In the genomic region with DNA sequence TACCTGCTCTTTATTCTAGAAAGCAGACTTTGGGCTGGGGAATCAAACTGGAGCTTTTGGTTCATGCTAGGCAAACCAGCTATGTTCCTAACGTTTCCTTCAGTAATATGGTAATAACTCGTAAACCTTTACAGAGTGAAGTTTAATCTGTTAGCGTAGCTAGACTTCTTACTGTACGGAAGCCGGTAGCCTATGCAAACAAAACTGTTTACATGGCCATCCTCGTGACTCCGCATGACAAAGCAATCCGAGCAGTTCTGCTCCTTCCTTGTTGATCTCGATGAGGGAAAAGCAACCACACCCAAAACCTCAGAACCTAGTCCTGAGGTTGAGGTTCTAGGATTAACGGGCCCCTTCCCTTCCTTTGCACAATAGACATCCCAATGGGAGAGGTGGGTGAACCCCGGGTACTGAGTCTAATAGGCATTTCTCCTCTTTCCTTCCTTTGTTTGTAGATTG, we compare ENCODE assay signal across 7 mouse cellular contexts. TPM values are rescaled to one million over a fixed set of nuclear protein-coding genes. Genes with fewer than 3 reads are reported as not detected.
DNase-seq lines count a peak whose midpoint lies in the region; ATAC-seq and TF ChIP-seq lines count a peak whose summit lies in the region.

No protein-coding gene starts in this region.

- no peaks in the 10 kb centered on the region for H3K9me3 ChIP-seq in forebrain, postnatal 0 days (ENCODE audit: low read length)
- no peaks in the 10 kb centered on the region for H3K9me3 ChIP-seq in hindbrain, postnatal 0 days (ENCODE audit: low read length)

- peaks cover 17% of the 10 kb centered on the region; the same call in 1 of the 2 replicates for H3K36me3 ChIP-seq in forebrain, postnatal 0 days (ENCODE audit: insufficient read depth)
- H3K36me3 ChIP-seq in hindbrain, postnatal 0 days (ENCODE audit: insufficient read depth, low read length): peaks cover 7% of the 10 kb centered on the region; the same call in 1 of the 2 replicates

- peak overlapping the region; percentile 72 for H3K4me3 ChIP-seq in forebrain, postnatal 0 days (ENCODE audit: low read depth, low read length)
- H3K4me3 ChIP-seq in hindbrain, postnatal 0 days (ENCODE audit: low read length): peak overlapping the region; percentile 79

- peak; percentile 95 for DNase-seq in R1 (ENCODE audit: low read depth, low spot score)
- DNase-seq in cerebellum, adult 18-20 months: peak; percentile 55 to 66
- DNase-seq in forebrain, postnatal 0 days: peak; percentile 81
- DNase-seq in hindbrain, postnatal 0 days (ENCODE audit: low spot score): peak; percentile 72
- DNase-seq in left cerebral cortex, adult 9 months (ENCODE audit: low spot score in 2 of 2): peak; percentile 38 to 64
- DNase-seq in right cerebral cortex, postnatal 4 days: peak; percentile 25

- H3K4me1 ChIP-seq in forebrain, postnatal 0 days (ENCODE audit: insufficient read depth): peaks cover 29% of the 10 kb centered on the region
- H3K4me1 ChIP-seq in hindbrain, postnatal 0 days (ENCODE audit: insufficient read depth, low read length): peaks cover 18% of the 10 kb centered on the region

- TF ChIP-seq CTCF in forebrain, postnatal 0 days (IDR thresholded peaks at IDR 0.05; ENCODE audit: low read depth): no peak
- no peak for TF ChIP-seq CTCF in hindbrain, postnatal 0 days (IDR thresholded peaks at IDR 0.05; ENCODE audit: low read depth)

- H3K27ac ChIP-seq in forebrain, postnatal 0 days (ENCODE audit: low read depth, low read length): peak overlapping the region; percentile 99
- H3K27ac ChIP-seq in hindbrain, postnatal 0 days: peak overlapping the region; percentile 100

- peak overlapping the region; percentile 82 for H3K4me2 ChIP-seq in forebrain, postnatal 0 days (ENCODE audit: low read depth)
- H3K4me2 ChIP-seq in hindbrain, postnatal 0 days (ENCODE audit: low read depth, low read length): peak overlapping the region; percentile 93

- no peaks in the 10 kb centered on the region for H3K27me3 ChIP-seq in forebrain, postnatal 0 days (ENCODE audit: insufficient read depth, low read length)
- no peaks in the 10 kb centered on the region for H3K27me3 ChIP-seq in hindbrain, postnatal 0 days (ENCODE audit: insufficient read depth, low read length)

- ATAC-seq in forebrain, postnatal 0 days: peak; percentile 21
- peak; percentile 36 for ATAC-seq in hindbrain, postnatal 0 days
- ATAC-seq in megakaryocyte, adult 5-6 weeks (ENCODE audit: poor library complexity, severe bottlenecking): peak; percentile 44

- WGBS in forebrain, postnatal 0 days: 1% methylated on average over 11 of the region's 11 CpGs
- WGBS in hindbrain, postnatal 0 days: under 1% methylated on average over 11 of the region's 11 CpGs

- H3K9ac ChIP-seq in forebrain, postnatal 0 days: peak overlapping the region; percentile 98
- H3K9ac ChIP-seq in hindbrain, postnatal 0 days (replicated peaks; ENCODE audit: low read length): peak overlapping the region; percentile 95

RNA-seq across cellular contexts. Expression of a gene that starts 0.7 kb away (rescaled TPM):
- 1,115 and 1,190 TPM in 2 replicates for total RNA-seq in forebrain, postnatal 0 days (2014; rRNA removed)
- 4,663 and 5,112 TPM in 2 replicates for polyA plus RNA-seq in forebrain, postnatal 0 days (2015; fragmentation: Nextera tagmentation; extraction: Ambion mirVana)
- total RNA-seq in hindbrain, postnatal 0 days (2014; rRNA removed): 1,525 and 1,633 TPM in 2 replicates
- 4,229 and 4,277 TPM in 2 replicates for polyA plus RNA-seq in hindbrain, postnatal 0 days (2015; fragmentation: Nextera tagmentation; extraction: Ambion mirVana)
- total RNA-seq in megakaryocyte, adult 5-6 weeks (2015): 1,447 and 1,627 TPM in 2 replicates
- total RNA-seq in megakaryocyte, adult 5-6 weeks (2017): 835 and 1,053 TPM in 2 replicates

RNA-seq across cellular contexts. Expression of a gene that starts 11.2 kb away (rescaled TPM):
- 79.0 and 112 TPM in 2 replicates for total RNA-seq in forebrain, postnatal 0 days (2014; rRNA removed)
- 50.8 and 68.0 TPM in 2 replicates for polyA plus RNA-seq in forebrain, postnatal 0 days (2015; fragmentation: Nextera tagmentation; extraction: Ambion mirVana)
- 57.9 and 64.1 TPM in 2 replicates for total RNA-seq in hindbrain, postnatal 0 days (2014; rRNA removed)
- 32.8 and 37.6 TPM in 2 replicates for polyA plus RNA-seq in hindbrain, postnatal 0 days (2015; fragmentation: Nextera tagmentation; extraction: Ambion mirVana)
- 5.2 and 8.7 TPM in 2 replicates for total RNA-seq in megakaryocyte, adult 5-6 weeks (2015)
- total RNA-seq in megakaryocyte, adult 5-6 weeks (2017): 3.1 and 3.9 TPM in 2 replicates

RNA-seq across cellular contexts. Expression of a gene that starts 24.0 kb away (rescaled TPM):
- total RNA-seq in forebrain, postnatal 0 days (2014; rRNA removed): 38.1 and 46.6 TPM in 2 replicates
- 21.6 and 26.2 TPM in 2 replicates for polyA plus RNA-seq in forebrain, postnatal 0 days (2015; fragmentation: Nextera tagmentation; extraction: Ambion mirVana)
- 46.2 and 51.0 TPM in 2 replicates for total RNA-seq in hindbrain, postnatal 0 days (2014; rRNA removed)
- polyA plus RNA-seq in hindbrain, postnatal 0 days (2015; fragmentation: Nextera tagmentation; extraction: Ambion mirVana): 24.4 and 24.9 TPM in 2 replicates
- 24.9 and 27.9 TPM in 2 replicates for total RNA-seq in megakaryocyte, adult 5-6 weeks (2015)
- total RNA-seq in megakaryocyte, adult 5-6 weeks (2017): 46.6 and 51.1 TPM in 2 replicates

Comparison
In these comparisons a context has a peak if more than half of its experiments do, and no peak if none do; other contexts are left out.
1. Peak in every context shown above with its lines: DNase-seq, ATAC-seq, H3K4me3 ChIP-seq and H3K27ac ChIP-seq.
2. DNase-seq: peak in every context shown above with its lines; median percentile 95 in R1; 81 in forebrain, postnatal 0 days; 72 in hindbrain, postnatal 0 days; 60 in cerebellum, adult 18-20 months; 51 in left cerebral cortex, adult 9 months; 25 in right cerebral cortex, postnatal 4 days.